Mouse (Mus musculus) adrenal gland, postnatal 0 days (tissue): Measurements from ENCODE around the gene Clec14a. TPM values are rescaled to one million over a fixed set of nuclear protein-coding genes. Genes with fewer than 3 reads are reported as not detected.

Experiments used
- polyA plus RNA-seq: library from polyadenylated mRNA; unstranded; fragments of >200 nt; fragmentation: Nextera tagmentation; extraction: Ambion mirVana; gene quantifications from 2 replicates; pipeline ENCODE4 v1.2.1, GENCODE M21; 2015

Clec14a gene
- 12.3 and 15.5 TPM in 2 replicates for polyA plus RNA-seq

GRCm38 (mm10) chr12:58268563-58269501 is at the start of gene Clec14a:
Gene Clec14a, minus strand, starts transcription at chr12:58269290.

Other genes starting within 250 kb of the Clec14a start
- 0.33 and 0.79 TPM in 2 replicates for gene Sstr1, start 57.5 kb downstream of the Clec14a start, polyA plus RNA-seq